Mouse (Mus musculus) small intestine, adult 2 months (tissue): ENCODE measurements around the gene Snx20. TPM values are rescaled to one million over a fixed set of nuclear protein-coding genes. Genes with fewer than 3 reads are reported as not detected.

Experiments
- H3K27ac ChIP-seq: fragments of 200-500 bp; 2 replicates; pipeline ENCODE4 v1.5.1; 2012; ENCODE audit warnings: low read depth, low read length, control low read depth, inconsistent platforms; ENCODE audit not compliant: insufficient read depth
- H3K27me3 ChIP-seq: fragments of 200-500 bp; 2 replicates; pipeline ENCODE4 v1.6.1; 2012; ENCODE audit warnings: mild to moderate bottlenecking, moderate library complexity, low read length, inconsistent platforms; ENCODE audit not compliant: control insufficient read depth, insufficient read depth
- H3K36me3 ChIP-seq: fragments of 200-500 bp; 2 replicates; pipeline ENCODE4 v1.6.1; 2012; ENCODE audit warnings: mild to moderate bottlenecking, low read length, control low read depth, inconsistent platforms; ENCODE audit not compliant: control insufficient read depth, insufficient read depth
- H3K4me1 ChIP-seq: fragments of 200-500 bp; 2 replicates; pipeline ENCODE4 v1.6.1; 2012; ENCODE audit warnings: low read length, inconsistent platforms, mixed read lengths; ENCODE audit not compliant: control insufficient read depth, insufficient read depth, insufficient read length
- H3K4me3 ChIP-seq: fragments of 200-500 bp; 2 replicates; pipeline ENCODE4 v1.5.1; 2012; ENCODE audit warnings: low read depth, mild to moderate bottlenecking, control low read depth, inconsistent platforms, low read length, moderate library complexity
- CTCF ChIP-seq: fragments of 200-500 bp; IDR thresholded peaks from 2 replicates; pipeline ENCODE4 v1.5.1; 2012; ENCODE audit warnings: low read depth, mild to moderate bottlenecking, control low read depth, inconsistent platforms, low read length, moderate library complexity, mixed read lengths; ENCODE audit not compliant: insufficient replicate concordance, insufficient read length; ENCODE audit errors: extremely low read depth
- POLR2A ChIP-seq: fragments of 200-500 bp; IDR thresholded peaks from 2 replicates; pipeline ENCODE4 v1.6.1; 2012; ENCODE audit warnings: low read depth, mild to moderate bottlenecking, control low read depth, inconsistent platforms, low read length, moderate library complexity
- WGBS: fragments of 180-500 bp; shearing (Covaris S2); methylation state at CpG from one replicate; pipeline ENCODE4 v1.1.7; 2018; 5-methylcytosine and 5-hydroxymethylcytosine counted together
- polyA plus RNA-seq: library from polyadenylated mRNA; depleted of rRNA; stranded (reverse); fragments of >200 nt; gene quantifications from 2 replicates; pipeline ENCODE4 v1.2.3, GENCODE M21; 2012

The Snx20 gene
- polyA plus RNA-seq, 1 experiment: 210 TPM

GRCm38 (mm10) chr8:88638908-88639307, 3.0 kb upstream of the Snx20 start:
- WGBS: 89% methylated on average over 3 of the region's 3 CpGs
- Histone ChIP-seq H3K36me3 (no peaks in the 10 kb centered on the region; the same call in 1 of the 2 replicates), H3K4me1 (peaks cover 9% of the 10 kb centered on the region; the same call in 1 of the 2 replicates), H3K27me3 (no peaks in the 10 kb centered on the region), H3K27ac (no peak overlapping the region), H3K4me3 (no peak overlapping the region)
- TF ChIP-seq POLR2A (no peak), CTCF (no peak)

- Histone ChIP-seq H3K4me3 (no peak overlapping the region), H3K27me3 (no peaks in the 10 kb centered on the region)
- WGBS: 77% methylated on average over 9 of the region's 9 CpGs
Measured at GRCm38 (mm10) chr8:88637092-88638000, 1.4 kb upstream of the Snx20 start.

GRCm38 (mm10) chr8:88633343-88633765, 2.6 kb downstream of the Snx20 start:
- WGBS: 77% methylated on average over 7 of the region's 7 CpGs
- TF ChIP-seq POLR2A (no peak), CTCF (no peak)
- no peaks in the 10 kb centered on the region for H3K27me3 ChIP-seq
- peaks cover 15% of the 10 kb centered on the region for H3K36me3 ChIP-seq
- H3K27ac ChIP-seq: peak overlapping the region; percentile 30; the same call in 1 of the 2 replicates
- H3K4me1 ChIP-seq: peaks cover 9% of the 10 kb centered on the region; the same call in 1 of the 2 replicates
- H3K4me3 ChIP-seq: no peak overlapping the region

More at GRCm38 (mm10) chr8:88637092-88638000, 1.4 kb upstream of the Snx20 start:
- no peak for TF ChIP-seq POLR2A
- Histone ChIP-seq H3K27ac (peak overlapping the region; percentile 44), H3K4me1 (peaks cover 10% of the 10 kb centered on the region; the same call in 1 of the 2 replicates), H3K36me3 (no peaks in the 10 kb centered on the region; the same call in 1 of the 2 replicates)

GRCm38 (mm10) chr8:88631081-88631480, 4.8 kb downstream of the Snx20 start:
- Histone ChIP-seq H3K4me3 (no peak overlapping the region), H3K4me1 (peaks cover 15% of the 10 kb centered on the region), H3K27ac (no peak overlapping the region), H3K36me3 (peaks cover 29% of the 10 kb centered on the region), H3K27me3 (no peaks in the 10 kb centered on the region)
- TF ChIP-seq CTCF: peak; percentile 32; the same call in 1 of the 2 replicates
- no peak for TF ChIP-seq POLR2A

GRCm38 (mm10) chr8:88630225-88630624, 5.7 kb downstream of the Snx20 start:
- H3K36me3 ChIP-seq: peaks cover 36% of the 10 kb centered on the region
- H3K27ac ChIP-seq: no peak overlapping the region
- H3K4me1 ChIP-seq: peaks cover 15% of the 10 kb centered on the region
- TF ChIP-seq POLR2A (no peak), CTCF (no peak)
- no peaks in the 10 kb centered on the region for H3K27me3 ChIP-seq
- H3K4me3 ChIP-seq: no peak overlapping the region
- 71% methylated on average over 4 of the region's 4 CpGs for WGBS

- Histone ChIP-seq H3K4me3 (peak overlapping the region; percentile 60; the same call in 1 of the 2 replicates), H3K36me3 (peaks cover 37% of the 10 kb centered on the region), H3K27ac (no peak overlapping the region), H3K27me3 (no peaks in the 10 kb centered on the region), H3K4me1 (peaks cover 12% of the 10 kb centered on the region)
- no peak for TF ChIP-seq CTCF
- TF ChIP-seq POLR2A: no peak
- 80% methylated on average over 14 of the region's 14 CpGs for WGBS
Measured at GRCm38 (mm10) chr8:88628001-88628774, 7.7 kb downstream of the Snx20 start.

- TF ChIP-seq CTCF (no peak), POLR2A (no peak)
- Histone ChIP-seq H3K4me1 (peaks cover 6% of the 10 kb centered on the region), H3K36me3 (peaks cover 37% of the 10 kb centered on the region), H3K4me3 (peak overlapping the region; percentile 60), H3K27ac (peak overlapping the region; percentile 7; the same call in 1 of the 2 replicates), H3K27me3 (no peaks in the 10 kb centered on the region)
- WGBS: 41% methylated on average over 105 of the region's 105 CpGs
Measured at GRCm38 (mm10) chr8:88627265-88627991, 8.5 kb downstream of the Snx20 start.
